Mouse (Mus musculus) lung, adult 2 months (tissue): ENCODE measurements around the gene Shroom1. TPM values are rescaled to one million over a fixed set of nuclear protein-coding genes. Genes with fewer than 3 reads are reported as not detected.

Source experiments
- DNase-seq: peaks from one replicate; pipeline ENCODE4 v3.0.0; 2022
- H3K4me1 ChIP-seq: fragments of 200-500 bp; 2 replicates; pipeline ENCODE4 v1.6.1; 2011; ENCODE audit warnings: low read length; ENCODE audit not compliant: control insufficient read depth, insufficient read depth
- H3K4me3 ChIP-seq: fragments of 200-500 bp; replicated peaks from 2 replicates; pipeline ENCODE3; 2011; ENCODE audit warnings: low read depth, mild to moderate bottlenecking, control low read depth, low read length; ENCODE audit errors: extremely low read depth
- CTCF ChIP-seq: fragments of 200-500 bp; IDR thresholded peaks from 2 replicates; pipeline ENCODE4 v1.5.1; 2011; ENCODE audit warnings: mild to moderate bottlenecking, low read length, control low read depth; ENCODE audit not compliant: insufficient read depth
- POLR2A ChIP-seq: fragments of 200-500 bp; IDR thresholded peaks from 2 replicates; pipeline ENCODE4 v1.6.1; 2011; ENCODE audit warnings: low read depth, mild to moderate bottlenecking, control low read depth, low read length, borderline replicate concordance; ENCODE audit errors: extremely low read depth
- WGBS: fragments of 180-500 bp; shearing (Covaris S2); methylation state at CpG from one replicate; pipeline ENCODE4 v1.1.7; 2018; 5-methylcytosine and 5-hydroxymethylcytosine counted together
- polyA plus RNA-seq: library from polyadenylated mRNA; depleted of rRNA; stranded (reverse); fragments of >200 nt; gene quantifications from 2 replicates; pipeline ENCODE4 v1.2.3, GENCODE M21; 2012

Shroom1 gene
- polyA plus RNA-seq, 1 experiment, result 3.0 TPM

DNA sequence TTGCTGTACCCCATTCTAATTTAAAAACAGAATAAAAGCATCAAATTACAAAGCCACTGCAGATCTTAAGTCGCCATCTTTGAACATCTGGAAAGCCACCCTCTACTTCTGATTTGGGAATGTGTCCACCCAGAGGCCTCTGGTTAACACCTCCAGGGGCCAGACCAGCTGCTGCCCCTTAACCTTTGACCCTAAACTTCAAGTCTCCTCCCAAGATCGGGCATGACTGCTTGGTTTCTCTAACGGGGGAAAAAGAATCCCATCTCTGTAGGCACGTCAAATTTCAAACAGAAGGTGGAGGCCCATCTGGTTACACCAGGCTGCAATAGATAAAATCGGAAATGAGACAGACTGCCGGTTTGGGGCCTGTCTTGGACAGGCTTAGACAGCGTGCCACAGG, 20.8 kb downstream of the Shroom1 start:
- WGBS, result 64% methylated on average over 7 of the region's 7 CpGs
- DNase-seq, result no peak
- H3K4me1 ChIP-seq, result no peaks in the 10 kb centered on the region
- no peak for TF ChIP-seq POLR2A
- no peak for TF ChIP-seq CTCF
- H3K4me3 ChIP-seq, result no peak overlapping the region

DNA sequence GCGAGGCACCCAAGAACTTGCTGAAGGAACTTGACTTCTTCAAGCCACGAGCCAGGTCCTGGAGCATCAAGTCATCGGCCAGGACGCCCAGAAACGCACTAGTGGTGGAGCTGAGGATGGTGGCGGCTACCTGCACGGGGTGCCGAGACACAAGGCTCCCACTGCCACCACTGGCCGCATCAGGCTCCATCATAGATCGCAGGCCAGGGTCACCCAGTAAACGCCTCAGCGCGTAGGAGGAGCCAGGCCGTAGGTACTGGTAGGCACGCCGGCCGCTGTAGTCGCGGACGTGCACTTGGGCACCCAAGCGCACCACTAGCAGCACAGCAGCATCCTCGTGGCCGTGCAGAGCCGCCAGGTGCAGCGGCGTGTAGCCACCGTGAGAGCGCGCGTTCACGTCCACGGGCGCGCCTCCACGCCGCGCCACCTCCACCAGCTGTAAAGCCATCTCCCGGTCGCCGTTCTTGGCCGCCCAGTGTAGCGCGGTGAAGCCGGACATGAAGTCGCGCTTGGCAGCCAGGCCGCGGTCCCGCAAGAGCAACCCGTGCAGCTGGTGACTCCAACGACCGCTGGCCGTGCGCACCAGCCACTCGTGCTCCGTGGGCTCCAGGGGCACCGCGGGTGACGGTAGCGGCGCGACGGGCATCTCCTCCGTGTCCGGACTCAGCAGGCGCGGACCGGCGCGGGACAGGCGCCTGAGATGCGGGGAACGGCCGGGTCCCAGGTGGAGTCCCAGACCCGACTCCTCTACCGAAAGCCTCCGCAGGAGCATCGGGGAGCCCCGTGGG, 21.6 kb downstream of the Shroom1 start:
- no peaks in the 10 kb centered on the region for H3K4me1 ChIP-seq
- 8% methylated on average over 79 of the region's 79 CpGs for WGBS
- H3K4me3 ChIP-seq, result no peak overlapping the region
- DNase-seq, result no peak
- TF ChIP-seq POLR2A (no peak), CTCF (no peak)

DNA sequence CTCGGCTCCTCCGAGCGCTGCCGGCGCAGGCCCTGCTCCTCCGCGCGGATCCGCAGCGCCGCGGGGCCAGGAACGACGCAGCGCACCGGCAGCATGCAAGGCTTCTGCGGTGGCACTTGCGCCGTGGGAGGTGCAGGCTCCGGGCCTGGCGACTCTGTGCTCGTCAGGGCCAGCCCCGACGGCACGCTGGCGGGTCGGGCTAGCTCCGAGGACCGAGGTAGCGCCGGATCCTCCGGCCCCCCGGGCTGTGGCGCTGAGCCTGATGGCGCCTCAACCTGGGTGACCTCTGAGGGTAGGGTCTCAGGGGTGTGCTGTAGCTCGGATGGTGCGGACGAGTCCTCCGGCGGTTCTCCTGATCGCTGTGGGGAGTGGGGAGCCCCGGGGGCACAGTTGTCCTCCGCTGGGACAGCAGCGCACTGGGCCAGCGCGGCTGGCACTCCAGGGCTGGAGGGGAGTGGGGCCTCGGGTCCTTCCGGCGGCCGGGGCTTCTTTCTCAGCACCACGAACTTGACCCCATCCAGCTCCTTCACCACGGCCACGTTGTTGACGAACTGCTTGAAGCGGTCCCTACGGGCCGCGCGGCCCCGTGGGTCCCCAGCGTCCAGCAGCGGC, 22.3 kb downstream of the Shroom1 start:
- peak overlapping the region; percentile 47 for H3K4me3 ChIP-seq
- TF ChIP-seq CTCF (no peak), POLR2A (no peak)
- DNase-seq, result no peak
- no peaks in the 10 kb centered on the region for H3K4me1 ChIP-seq
- 2% methylated on average over 62 of the region's 62 CpGs for WGBS

DNA sequence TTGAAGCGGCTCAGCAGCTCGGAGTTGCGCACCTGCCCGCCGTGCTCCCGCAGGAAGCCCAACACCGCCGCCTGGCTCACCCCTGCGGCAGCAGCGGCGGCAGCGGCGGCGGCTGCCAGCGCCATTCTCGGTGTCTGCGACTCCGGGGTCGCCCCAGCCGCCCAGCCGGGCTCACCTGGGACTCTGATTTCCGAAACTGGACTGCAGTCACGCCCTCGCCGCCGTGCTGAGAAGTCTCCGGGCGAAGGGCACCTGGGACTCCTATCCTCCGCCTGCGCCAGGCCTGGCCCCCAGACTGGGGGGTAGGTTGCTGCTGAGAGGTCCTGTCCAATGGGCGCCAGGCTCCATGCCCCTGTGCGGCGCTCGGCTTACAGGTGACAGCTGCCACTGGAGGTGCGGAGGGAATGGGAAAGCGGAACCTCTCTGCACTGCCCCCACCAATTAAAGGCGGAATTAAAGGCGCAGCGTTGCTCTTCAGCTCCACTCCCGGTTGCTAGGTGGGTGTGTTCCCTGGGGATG, 22.8 kb downstream of the Shroom1 start, which contains the start of the genes Gm9945 and Sowaha:
TSS of gene Gm9945 (plus strand) at position 384 of the 519 bp plus-strand sequence.
TSS of gene Sowaha (minus strand) at position 492 of the 519 bp plus-strand sequence.
- 4% methylated on average over 40 of the region's 40 CpGs for WGBS
- no peak for TF ChIP-seq CTCF
- no peak for TF ChIP-seq POLR2A
- peak; percentile 57 for DNase-seq
- Histone ChIP-seq H3K4me1 (no peaks in the 10 kb centered on the region), H3K4me3 (peak within 1 kb of the TSS; percentile 47)

DNA sequence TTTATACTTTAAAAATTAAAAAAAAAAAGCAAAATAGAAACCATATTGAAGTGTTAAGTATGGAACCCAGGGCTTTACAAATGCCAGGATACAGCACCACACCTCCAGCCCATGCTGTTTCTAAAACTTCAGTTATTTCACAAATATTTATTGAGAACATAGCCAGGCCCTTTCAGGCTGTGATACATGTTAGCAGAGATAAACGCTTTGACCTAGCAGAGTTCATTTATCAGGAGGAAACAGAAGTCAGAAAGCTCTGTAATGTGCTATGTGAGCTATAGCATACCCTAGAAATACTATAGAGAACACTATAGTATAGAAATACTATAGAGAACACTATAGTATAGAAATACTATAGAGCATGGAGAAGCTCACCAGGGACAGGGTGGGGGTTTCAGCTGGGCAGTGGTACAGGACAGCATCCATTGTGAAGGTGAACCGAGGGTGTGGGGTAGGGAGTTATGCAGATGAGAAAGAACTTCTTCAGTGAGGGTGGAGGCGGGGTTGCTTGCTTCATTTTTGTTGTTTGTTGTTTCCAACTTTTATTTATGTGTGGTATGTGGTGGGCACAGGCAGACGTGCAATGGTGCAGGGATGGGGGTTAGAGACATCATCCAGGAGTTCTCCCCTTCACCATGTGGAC, 24.2 kb downstream of the Shroom1 start:
- TF ChIP-seq POLR2A, result no peak
- no peak for TF ChIP-seq CTCF
- 73% methylated on average over 4 of the region's 4 CpGs for WGBS
- DNase-seq, result no peak
- H3K4me3 ChIP-seq, result no peak overlapping the region
- H3K4me1 ChIP-seq, result no peaks in the 10 kb centered on the region

DNA sequence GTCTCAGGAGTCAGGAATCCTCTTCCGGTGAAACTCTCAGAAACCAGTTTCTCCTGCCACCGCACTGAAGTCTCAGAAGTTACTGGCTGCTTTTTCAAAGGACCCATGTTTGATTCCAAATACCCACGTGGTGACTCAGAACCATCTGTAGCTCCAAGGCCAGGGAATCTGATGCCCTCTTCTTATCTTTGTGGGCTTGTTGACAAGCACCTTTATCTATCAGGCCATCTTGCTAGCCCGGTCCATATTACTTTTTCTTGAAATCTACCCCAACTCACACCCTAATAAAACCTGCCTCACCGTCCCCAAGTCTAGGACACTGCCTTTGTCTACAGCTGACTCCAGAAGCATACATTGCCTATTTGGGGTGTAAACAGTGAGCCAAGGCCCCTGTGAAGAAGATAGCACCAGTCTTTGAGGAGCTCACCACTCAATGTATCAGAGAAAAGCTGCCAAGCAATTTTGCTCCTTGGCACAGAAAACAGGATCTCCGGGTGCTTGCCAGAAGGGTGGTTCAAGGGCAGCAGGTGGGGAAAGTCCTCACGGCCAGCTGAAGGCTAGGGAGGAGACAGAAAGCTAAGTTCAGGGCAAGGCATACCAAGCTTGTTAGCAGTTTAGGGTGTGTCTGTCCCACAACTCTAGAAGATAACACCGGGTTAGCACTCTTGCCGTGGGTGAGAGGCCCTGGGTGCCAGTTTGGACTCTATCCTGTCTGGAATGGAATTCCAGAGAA, 26.3 kb downstream of the Shroom1 start:
- Histone ChIP-seq H3K4me1 (no peaks in the 10 kb centered on the region), H3K4me3 (no peak overlapping the region)
- DNase-seq, result no peak
- 55% methylated on average over 9 of the region's 9 CpGs for WGBS
- TF ChIP-seq POLR2A (no peak), CTCF (no peak)

DNA sequence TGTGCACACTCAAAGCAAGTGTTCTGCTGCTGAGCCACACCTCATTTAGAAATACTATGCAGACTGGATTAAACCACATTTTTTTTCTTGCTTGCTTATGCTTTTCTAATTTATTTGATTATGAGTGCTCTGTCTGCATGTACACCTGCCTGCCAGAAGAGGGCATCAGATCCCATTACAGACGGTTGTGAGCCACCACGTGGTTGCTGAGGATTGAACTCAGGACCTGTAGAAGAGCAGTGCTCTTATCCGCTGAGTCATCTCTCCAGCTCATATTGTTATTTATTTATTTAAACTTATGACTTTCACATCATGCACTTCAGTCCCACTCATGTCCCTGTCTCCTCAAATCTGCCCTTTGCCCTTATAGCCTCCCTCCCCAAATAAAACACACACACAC, 28.7 kb downstream of the Shroom1 start:
- no peak overlapping the region for H3K4me3 ChIP-seq
- no peak for DNase-seq
- TF ChIP-seq POLR2A (no peak), CTCF (peak; percentile 46; the same call in 1 of the 2 replicates)
- WGBS, result 46% methylated on average over 3 of the region's 3 CpGs
- H3K4me1 ChIP-seq, result no peaks in the 10 kb centered on the region

DNA sequence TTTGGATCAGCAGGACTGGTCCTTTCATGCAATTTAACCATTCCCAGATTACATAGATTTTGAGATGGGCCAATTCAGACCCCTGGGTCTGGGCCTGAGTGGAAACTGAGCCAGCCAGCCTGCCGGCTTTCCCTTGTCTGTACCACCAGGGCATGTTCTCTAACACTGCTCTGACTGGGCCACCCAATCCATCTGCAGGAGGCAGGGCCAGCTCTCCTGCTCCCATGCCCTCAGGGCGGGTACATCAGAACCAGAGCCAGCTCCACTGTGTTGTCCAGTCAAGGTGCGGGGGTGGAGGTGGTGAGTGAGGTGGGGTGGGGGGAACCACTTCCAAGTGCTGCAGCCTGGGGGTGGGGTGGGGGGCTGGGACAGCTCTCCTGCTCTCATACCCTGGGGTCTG, 29.3 kb downstream of the Shroom1 start:
- H3K4me1 ChIP-seq, result no peaks in the 10 kb centered on the region
- H3K4me3 ChIP-seq, result no peak overlapping the region
- WGBS, result 76% methylated on average over 3 of the region's 3 CpGs
- TF ChIP-seq CTCF, result no peak
- TF ChIP-seq POLR2A, result no peak
- DNase-seq, result no peak

DNA sequence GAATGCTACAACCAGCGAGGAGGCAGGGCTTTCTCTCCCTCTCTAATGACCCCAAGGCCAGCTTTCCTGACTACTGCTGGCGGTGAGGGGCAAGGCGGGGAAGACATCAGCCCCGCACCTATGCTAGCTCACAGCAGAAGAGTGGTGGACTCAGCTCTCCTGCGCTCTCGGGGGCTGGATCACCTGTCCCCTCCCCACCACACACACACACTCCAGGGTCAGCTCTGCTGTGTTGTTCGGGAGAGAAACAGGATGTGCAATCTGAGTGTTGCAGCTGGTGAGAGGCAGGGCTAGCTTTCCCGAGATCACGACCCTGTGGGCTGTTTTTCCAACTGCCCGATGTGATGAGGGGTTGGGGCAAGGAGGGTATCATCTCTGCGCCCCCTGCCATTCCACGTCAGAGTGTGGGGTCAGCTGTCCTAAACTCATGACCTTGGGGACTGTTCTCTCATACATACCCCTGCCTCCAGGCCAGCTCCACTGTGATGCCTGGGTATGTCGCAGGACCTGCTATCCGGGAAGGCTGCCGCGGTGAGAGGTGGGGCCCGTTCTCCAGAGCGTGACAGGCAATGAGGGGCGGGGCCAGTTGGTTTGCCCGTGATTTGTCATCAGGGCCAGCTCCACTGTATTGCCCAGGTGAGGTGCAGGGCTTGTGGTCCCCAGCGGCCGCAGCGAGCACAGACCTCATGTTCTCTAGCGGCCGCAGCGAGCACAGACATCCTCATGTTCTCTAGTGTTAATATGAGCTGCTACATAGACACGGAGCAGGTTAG, 30.0 kb downstream of the Shroom1 start:
- no peak overlapping the region for H3K4me3 ChIP-seq

More for the DNA sequence above, 30.0 kb downstream of the Shroom1 start:
- no peaks in the 10 kb centered on the region for H3K4me1 ChIP-seq
- DNase-seq, result peak; percentile 36
- WGBS, result 18% methylated on average over 27 of the region's 27 CpGs
- no peak for TF ChIP-seq POLR2A
- TF ChIP-seq CTCF, result no peak
